Mouse (Mus musculus): ENCODE measurements at regions not wholly inside any gene's neighbourhood (a gene's known extent, or its start where the extent isn't known, plus 50 kb on each side); places are given as distances from the start of the nearest gene placed in this dataset.

GRCm38 (mm10) chr16:93144033-93144432 lies 318.1 kb upstream of the Runx1 start:
- DNase-seq (ENCODE audit: low read depth, low spot score) = no peak

GRCm38 (mm10) chr16:93143164-93143563 lies 317.2 kb upstream of the Runx1 start:
- DNase-seq (ENCODE audit: low read depth, low spot score) = no peak

GRCm38 (mm10) chr16:93141967-93142366 lies 316.0 kb upstream of the Runx1 start:
- DNase-seq (ENCODE audit: low read depth, low spot score) = no peak

- DNase-seq (ENCODE audit: low read depth, low spot score) = no peak
Measured at GRCm38 (mm10) chr16:93140535-93141110, 314.7 kb upstream of the Runx1 start.

GRCm38 (mm10) chr16:93137249-93137648 lies 311.3 kb upstream of the Runx1 start:
- peak; percentile 45 for DNase-seq (ENCODE audit: low read depth, low spot score)

GRCm38 (mm10) chr16:93131404-93131803 lies 305.5 kb upstream of the Runx1 start:
- DNase-seq (ENCODE audit: low read depth, low spot score) = no peak

- DNase-seq (ENCODE audit: low read depth, low spot score) = no peak
Measured at GRCm38 (mm10) chr16:93130622-93131021, 304.7 kb upstream of the Runx1 start.

- DNase-seq (ENCODE audit: low read depth, low spot score) = no peak
Measured at GRCm38 (mm10) chr16:93123707-93124106, 297.8 kb upstream of the Runx1 start.

GRCm38 (mm10) chr16:93116111-93116969 lies 290.4 kb upstream of the Runx1 start:
- DNase-seq (ENCODE audit: low read depth, low spot score) = peak; percentile 18

- DNase-seq (ENCODE audit: low read depth, low spot score) = no peak
Measured at GRCm38 (mm10) chr16:93110912-93111311, 285.0 kb upstream of the Runx1 start.

GRCm38 (mm10) chr16:93110451-93110850 lies 284.5 kb upstream of the Runx1 start:
- DNase-seq (ENCODE audit: low read depth, low spot score) = no peak

- peak; percentile 59 for DNase-seq (ENCODE audit: low read depth, low spot score)
Measured at GRCm38 (mm10) chr16:93109683-93110407, 283.9 kb upstream of the Runx1 start.

- no peak for DNase-seq (ENCODE audit: low read depth, low spot score)
Measured at GRCm38 (mm10) chr16:93107524-93107845, 281.5 kb upstream of the Runx1 start.

- no peak for DNase-seq (ENCODE audit: low read depth, low spot score)
Measured at GRCm38 (mm10) chr16:93106811-93107523, 281.0 kb upstream of the Runx1 start.

GRCm38 (mm10) chr16:93102174-93102573 lies 276.2 kb upstream of the Runx1 start:
- no peak for DNase-seq (ENCODE audit: low read depth, low spot score)

GRCm38 (mm10) chr16:93098057-93098456 lies 272.1 kb upstream of the Runx1 start:
- DNase-seq (ENCODE audit: low read depth, low spot score) = no peak

GRCm38 (mm10) chr16:93096175-93096574 lies 270.2 kb upstream of the Runx1 start:
- no peak for DNase-seq (ENCODE audit: low read depth, low spot score)

- no peak for DNase-seq (ENCODE audit: low read depth, low spot score)
Measured at GRCm38 (mm10) chr16:93092796-93093195, 266.8 kb upstream of the Runx1 start.

GRCm38 (mm10) chr16:93085227-93085883 lies 259.4 kb upstream of the Runx1 start:
- no peak for DNase-seq (ENCODE audit: low read depth, low spot score)

GRCm38 (mm10) chr16:93083756-93084155 lies 257.8 kb upstream of the Runx1 start:
- no peak for DNase-seq (ENCODE audit: low read depth, low spot score)

- DNase-seq (ENCODE audit: low read depth, low spot score) = no peak
Measured at GRCm38 (mm10) chr16:93083142-93083541, 257.2 kb upstream of the Runx1 start.

All from CD4-positive, CD25-positive, alpha-beta regulatory T cell, adult 2 months (primary cell).